Mouse (Mus musculus) lung, postnatal 4 days (tissue): Measurements from ENCODE around the gene Mllt11.
A peak's percentile ranks its signal among the peaks of the same experiment; 100 is the strongest.

Source experiments
- DNase-seq, 2 experiments: peaks; one replicate each; pipeline ENCODE4 v3.0.0; 2021

Mllt11 gene

DNA sequence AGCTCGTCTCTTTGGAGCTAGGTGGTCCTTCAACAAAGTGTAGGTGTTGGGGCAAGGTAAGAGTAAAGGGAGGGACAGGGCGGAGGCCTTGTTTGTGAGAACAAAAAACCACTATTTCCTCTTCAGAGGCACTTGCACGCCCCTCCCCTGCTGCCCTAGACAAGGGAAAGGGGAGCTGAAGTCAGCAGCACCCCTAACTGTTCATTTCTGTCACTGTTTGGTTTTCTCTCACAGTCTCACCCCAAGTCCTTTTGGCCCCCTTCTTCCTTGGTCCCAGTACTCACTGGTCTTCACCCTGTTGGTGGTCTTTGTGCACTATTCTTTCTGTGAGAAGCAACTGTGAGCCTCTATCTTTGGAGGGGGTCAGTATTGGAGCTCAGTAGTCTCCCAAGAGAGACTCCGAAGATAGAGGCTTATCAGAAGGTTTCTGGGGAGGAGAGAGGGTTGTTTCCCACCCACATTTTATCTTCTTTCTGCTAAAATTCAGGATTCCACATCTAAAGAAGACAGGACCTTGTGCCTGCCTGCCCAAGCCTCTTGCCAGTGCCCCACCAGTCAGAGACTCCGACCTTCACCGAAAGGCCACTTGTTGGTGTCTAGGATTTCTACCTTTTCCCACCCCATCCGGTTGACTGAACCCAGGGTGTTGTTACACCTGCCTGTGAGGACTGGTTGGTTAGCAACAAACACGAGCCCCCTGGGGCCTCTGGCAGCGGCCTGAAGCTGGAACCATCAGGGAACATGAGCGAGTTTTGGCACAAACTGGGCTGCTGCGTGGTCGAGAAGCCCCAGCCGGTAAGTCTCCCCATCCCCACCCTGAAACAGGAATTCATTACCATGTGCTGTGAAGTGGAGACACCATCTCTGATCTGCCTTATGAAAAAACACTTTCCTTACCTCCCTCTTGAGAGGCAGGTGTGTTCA is at the start of gene Mllt11:
Mllt11 (minus strand) TSS at position 874 of the 924 bp plus-strand sequence.
- DNase-seq, result peak in 1 of 2 experiments; percentile 43

DNA sequence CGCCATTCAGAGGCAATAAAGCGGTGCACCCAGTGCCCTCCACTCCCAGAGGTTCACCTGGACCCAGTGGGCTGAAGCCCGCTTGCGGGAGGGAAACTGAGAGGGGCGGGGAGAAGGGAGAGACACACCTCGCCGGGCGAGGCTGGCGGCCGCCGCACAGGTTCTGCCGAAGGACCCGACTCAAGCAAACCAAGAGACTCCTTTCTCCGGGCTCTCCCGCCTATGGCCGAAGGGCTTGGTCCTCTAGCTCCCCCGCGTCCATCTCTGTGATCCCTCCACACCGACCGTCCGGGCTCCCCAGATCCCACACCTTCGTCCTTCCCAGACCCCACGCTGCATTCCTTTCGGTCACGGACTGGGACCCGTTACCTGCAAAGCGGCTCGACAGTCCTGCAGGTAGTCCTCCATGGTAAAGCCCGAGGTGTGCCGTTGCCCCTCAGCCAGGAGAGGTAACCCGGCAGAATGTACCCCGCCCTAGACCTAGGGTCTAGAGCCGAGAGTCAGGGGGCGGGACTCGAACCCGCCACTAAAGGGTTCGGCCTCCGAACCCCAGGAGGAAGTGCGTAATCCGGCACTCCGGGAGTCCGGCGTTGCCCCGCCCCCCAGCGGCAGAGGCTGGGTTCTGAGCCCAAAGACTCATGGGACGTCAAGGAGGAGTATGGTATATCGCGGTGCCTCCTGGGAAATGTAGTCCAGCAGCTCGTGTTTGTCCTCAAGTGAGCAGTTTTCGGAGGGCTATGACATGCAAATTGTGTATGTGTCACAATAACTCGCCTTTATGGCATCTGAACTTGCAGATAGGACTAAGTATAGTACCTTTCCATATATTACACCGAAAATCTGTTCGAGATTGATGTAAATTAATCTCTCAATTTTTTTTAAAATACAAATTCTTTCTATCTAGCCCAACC is 49.5 kb upstream of the Mllt11 start, which contains the start of the genes Mindy1 and Prune1:
Mindy1 (plus strand) TSS at position 130 of the 911 bp plus-strand sequence.
Prune1 (minus strand) TSS at position 861 of the 911 bp plus-strand sequence.
- DNase-seq, result peak; percentile 99

DNA sequence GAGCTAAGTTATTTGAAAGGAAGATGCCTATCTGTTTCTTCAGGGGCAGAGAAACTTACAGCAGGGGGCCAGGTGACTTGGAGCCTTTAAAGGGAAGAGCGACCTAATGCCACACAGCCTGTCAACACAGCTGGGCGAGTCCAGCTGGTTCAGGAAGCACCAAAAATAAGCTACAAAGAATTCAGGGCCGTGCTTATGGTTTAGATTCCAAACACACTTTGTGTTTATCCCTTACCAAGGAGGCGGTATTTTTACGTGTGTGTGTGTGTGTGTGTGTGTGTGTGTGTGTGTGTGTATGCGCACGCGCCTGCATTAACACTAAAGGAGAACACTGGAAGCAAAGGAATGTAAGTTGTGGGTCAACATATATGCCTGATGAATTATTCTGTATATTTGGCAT is 48.8 kb upstream of the Mllt11 start:
- DNase-seq, result peak; percentile 50 to 54

DNA sequence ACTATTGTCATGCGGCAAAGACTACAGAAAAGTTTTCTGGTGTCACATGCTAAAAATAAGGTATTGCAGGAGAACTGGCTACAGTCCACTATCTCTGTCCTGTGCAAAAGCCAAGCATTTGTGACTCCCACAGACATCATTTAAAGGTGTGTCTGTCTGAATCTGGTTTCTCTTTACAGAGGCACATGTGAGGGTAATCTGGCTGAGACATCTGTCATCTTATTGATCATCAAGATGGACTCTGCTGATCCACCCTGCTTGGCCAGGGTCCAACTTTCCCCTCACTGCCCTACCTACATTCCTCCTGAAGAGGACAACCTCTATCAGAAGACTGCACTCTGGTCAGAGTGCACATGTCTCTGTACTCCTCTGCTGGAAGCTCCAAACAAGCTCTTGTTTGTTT is 45.2 kb upstream of the Mllt11 start:
- DNase-seq, result no peak

DNA sequence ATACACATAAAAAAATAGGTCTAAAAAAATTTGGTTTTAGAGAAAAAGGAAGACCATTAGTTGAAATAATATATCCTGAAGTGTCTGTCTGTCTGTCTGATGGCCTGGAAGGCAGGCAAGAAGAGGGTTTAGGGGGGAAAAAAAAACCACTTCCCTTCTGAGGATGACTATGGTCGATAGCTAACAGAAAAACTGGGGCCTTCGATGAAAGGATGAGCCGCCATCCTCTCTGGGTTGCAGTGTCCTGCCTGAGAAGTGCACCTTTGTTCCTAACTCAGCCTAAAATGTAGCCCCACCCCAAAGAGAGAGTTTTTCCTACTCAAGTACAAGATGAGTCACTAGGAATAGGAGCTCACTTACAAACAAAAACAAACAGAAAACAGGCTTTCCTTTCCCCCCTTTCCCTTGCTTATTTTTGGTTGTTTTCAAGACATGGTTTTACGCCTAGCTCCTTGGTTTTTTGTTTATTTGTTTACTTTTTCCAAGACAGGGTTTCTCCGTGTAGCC is 44.5 kb upstream of the Mllt11 start:
- no peak for DNase-seq

DNA sequence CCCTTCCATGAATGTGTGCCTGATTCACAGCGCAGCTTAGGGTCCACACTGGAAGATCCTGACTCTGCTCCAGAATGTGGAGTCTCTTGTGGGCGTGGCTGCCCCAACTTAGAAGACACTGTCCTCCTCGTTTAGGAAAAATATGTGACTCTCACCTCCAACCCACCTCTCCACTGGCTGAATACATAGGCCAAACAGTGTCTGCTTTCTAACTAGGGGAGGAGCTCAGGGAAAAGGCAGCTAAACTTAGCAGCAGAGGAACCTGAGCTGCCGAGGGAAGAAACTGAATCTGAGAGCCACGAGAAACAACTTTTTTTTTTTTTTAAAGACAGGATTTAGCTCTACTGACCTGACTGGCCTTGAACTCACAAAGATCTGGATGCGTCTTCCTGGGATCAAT is 43.2 kb upstream of the Mllt11 start:
- DNase-seq, result no peak

DNA sequence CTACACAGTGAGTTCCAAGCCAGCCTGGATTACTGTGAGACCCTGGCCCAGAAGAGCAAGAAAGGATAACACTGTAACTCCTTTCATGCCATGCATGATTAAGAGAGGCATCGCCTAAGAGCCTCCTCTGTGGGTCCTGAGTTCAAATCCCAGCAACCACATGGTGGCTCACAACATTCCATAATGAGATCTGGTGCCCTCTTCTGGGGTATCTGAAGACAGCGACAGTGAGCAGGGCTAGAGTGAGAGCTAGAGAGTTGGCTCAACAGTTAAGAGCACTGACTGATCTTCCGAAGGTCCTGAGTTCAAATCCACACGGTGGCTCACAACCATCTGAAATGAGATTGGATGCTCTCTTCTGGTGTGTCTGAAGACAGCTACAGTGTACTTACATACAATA is 42.5 kb upstream of the Mllt11 start:
- no peak for DNase-seq

DNA sequence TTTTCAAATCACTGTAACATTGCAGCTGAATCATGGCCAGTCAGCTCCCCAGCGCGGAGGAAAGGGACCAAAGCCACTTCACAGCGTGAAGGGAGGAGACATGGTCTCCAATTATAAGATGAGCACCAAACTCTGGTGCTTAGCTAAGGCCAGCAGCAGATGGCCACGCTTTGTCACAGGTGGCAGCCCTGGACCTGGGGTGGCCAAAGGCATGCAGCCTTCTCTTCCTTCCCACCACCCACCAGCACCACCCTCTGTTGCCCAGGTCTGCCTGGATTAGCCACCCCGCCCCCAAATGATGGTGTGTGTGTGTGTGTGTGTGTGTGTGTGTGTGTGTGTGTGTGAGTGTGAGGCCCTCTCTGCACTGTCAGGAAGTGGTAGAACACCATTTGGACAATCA is 41.5 kb upstream of the Mllt11 start:
- DNase-seq, result no peak

DNA sequence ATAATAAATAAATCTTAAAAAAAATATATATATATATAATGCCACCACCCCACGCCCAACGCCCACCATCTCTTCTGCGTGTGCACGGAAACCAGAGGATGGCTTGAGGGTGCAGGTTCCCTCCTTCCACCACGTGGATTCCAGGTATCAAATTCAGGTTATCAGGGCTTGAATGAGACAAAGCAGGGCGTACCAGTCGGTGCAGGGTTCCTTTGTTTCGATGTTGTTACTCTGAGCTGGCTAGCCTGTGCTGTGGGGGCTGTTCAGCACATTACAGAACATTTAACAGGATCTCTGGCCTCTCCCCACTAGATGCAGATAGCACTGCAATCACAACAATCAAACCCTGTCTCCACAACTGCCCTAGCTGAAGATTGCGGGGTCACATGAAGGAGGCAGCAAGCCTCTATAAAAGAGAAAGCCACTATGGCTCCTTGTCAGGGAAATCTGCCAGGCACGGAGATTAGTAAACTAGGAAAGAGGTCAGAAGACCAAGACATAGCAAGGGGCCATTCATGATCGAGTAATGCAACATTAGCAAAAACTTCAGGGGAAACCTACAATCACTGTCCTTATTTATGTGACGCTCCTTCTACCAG is 38.9 kb upstream of the Mllt11 start:
- DNase-seq, result no peak

DNA sequence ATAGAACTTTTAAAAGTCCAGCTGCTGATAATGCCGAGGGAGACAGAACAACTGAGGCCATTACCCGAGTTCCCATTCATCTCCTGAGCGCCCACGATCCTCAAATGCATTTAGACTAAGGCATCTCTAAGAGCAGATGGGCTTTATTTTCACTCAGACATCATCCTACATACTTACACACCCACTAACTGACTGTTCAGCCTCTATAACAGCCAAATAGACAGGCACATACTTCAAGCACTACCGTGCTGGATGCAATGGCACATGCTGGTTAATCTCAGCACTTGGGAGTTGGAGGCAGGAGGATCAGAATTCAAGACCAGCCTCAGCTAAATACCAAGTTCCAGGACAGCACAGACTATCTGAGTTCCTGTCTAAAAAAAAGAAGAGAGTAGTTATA is 37.8 kb upstream of the Mllt11 start:
- no peak for DNase-seq

DNA sequence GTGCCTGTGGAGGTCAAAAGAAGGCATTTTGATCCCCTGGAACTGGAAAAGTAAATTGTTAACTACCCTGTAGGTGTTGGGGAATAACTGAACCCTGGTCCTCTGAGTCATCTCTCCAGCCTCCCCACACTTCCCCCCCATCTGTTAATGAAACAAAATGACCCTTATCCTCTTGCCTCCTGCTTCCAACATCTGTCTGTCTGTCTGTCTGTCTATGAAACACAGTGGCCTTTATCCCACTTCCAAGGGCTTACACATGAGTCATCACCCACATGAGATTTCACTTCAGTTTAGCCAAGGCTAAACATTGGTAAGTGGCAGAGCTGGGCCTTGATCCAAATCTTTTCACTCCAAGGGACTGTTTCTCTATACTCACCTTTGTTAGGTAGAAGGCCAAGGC is 35.9 kb upstream of the Mllt11 start:
- DNase-seq, result no peak

DNA sequence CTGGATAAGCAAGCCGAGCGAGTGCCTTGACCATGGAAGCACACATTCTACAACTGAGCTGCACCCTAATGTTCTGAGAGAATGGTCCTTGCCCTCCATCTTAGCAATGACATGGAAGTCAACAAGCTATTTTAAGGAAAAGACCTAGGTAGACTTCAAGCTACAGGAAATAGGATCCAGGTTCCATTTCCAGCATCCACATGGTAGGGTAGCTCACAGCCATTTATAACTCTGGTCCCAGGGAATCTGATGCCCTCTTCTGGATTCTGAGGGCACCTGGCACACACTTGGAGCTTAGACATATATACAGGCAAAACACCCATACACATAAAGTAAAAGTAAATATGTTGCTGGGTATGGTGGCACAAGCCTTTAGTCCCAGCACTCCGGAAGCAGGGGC is 34.1 kb upstream of the Mllt11 start:
- no peak for DNase-seq

DNA sequence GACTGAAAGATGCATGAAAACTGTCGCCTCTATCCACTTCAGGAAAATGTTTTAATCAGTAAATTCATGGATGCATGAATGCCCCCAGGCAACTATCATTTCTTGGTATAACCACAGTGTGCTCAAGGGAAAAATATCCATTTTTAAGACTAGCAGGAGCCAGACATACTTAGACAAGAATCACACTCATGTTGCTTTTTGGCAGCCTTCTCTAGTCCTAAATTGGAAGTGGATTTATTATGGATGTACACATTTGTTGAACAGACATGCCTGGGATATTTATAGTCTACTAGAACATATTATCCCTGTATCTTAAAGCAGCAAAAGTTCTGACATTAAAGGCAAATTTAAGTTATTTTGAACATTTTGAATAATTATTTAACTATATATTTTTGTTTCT is 32.8 kb upstream of the Mllt11 start:
- no peak for DNase-seq

DNA sequence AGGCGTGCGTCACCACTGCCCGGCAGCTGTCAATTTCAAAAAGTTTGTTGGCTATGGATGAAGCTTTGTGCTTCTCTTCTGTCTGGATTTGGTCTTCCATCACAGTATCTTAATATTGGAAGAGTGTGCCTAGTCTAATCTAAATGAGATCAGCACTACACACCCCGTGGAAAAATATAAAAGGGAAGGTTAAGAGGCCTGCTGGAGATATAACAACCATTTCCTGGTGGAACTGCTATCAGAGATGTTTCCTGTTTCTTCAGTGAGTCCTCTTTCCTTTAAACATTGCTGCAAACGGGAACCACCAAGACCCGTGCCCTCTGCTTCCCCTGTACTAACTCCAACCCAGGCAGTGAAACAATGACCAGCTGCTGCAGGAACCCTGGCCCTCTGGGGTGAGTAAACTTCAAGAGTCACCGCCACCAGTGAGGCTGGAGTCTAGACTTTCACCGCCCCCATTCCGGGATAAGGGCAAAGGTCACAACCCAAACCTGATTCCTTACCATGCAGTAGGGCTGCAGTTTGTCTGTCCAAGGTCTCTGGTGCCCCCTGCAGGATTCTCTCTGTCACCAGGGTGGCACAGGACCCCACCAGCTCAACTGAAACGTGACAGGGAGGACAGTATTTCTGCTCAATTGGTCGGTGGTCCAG is 31.2 kb upstream of the Mllt11 start:
- peak; percentile 72 to 84 for DNase-seq

DNA sequence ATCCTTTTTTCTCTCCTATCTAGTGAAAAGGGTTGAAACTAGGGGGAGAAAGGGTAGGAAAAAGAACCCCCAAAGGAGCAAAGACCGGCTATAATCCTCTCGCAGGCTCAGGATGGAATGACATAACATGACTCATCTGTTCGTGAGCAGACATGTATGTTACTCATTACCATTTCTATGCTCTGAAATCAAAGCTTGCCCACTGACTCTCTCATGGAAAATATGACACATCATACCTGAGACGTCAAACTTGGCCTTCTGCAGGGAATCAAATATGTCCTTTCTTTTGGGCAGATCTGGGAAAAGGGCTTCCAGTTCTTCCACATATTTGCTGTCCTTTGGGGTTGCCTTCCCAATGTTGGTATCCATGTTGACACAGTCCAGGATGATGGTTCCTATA is 30.0 kb upstream of the Mllt11 start:
- DNase-seq, result no peak

DNA sequence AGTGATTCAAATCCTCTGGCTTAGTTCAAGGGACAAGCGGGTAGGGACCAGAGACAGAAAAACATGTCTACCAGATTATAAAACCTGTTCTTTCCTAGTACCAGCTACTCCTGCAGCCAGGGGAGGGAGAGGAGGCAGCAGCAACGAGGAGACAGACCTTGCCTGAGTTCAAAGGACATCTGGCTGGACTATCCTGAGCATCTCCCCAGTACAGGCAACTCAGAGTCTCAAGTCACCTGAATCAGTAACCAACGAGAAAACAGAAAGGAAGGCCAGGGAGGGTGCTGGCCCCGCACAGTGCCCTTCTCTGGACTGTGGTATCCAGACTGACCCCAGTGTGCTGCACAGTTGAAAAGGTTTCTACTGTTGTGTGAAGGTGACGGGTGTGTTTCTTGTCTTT is 25.0 kb upstream of the Mllt11 start:
- no peak for DNase-seq

DNA sequence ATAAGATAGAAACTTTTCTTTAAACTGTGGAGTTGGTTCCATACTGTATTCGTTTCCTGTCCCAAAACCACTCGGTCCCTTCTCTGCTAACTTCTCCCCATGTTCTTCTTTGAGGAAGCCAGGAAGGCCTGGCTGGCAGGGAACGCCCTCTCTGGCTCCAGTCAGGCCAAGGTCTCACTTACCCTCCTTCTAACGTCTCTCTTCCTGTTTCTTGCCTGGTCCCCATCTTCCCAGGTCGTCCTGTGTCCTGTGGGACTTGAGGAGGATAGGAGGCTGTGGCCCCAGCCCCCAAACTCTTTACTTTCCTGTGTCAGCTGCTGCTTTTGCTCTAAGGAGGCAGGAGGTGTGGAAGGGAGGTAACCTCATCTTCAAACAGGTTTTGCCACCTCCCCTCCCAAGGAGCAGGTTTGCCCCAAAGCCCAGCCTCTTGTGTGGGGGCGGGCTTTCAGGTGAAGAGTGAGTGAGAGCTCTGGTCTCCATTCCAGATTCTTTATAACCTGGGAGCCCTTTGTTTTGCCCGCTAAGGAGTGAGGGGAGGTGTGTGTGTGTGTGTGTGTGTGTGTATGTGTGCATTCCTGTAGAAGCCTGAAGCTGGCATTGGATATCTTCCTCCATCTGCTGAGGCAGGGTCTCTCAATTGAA is 18.9 kb upstream of the Mllt11 start, which contains the start of gene Bnipl:
Bnipl (minus strand) TSS at position 411 of the 642 bp plus-strand sequence.
- DNase-seq, result peak; percentile 42 to 57

DNA sequence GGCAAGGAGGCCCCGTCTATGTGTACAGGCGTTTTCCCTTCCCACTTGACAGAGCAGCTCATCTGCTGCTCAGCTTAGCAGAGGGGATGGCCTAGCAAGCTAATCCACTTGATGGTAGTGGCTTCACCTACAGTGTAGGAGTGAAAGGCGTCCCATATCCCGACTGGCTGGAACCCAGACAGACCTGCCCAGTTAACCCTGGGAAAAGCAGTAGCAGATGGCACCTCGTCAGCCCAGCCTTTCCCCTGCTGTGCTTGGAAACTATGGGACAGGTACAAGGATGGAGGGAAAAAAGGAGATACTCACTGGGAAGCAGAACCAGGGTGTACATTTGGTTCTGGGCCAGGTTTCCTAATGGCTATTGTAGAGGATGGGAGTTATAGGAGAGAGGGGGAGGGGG is 18.4 kb upstream of the Mllt11 start:
- DNase-seq, result no peak

DNA sequence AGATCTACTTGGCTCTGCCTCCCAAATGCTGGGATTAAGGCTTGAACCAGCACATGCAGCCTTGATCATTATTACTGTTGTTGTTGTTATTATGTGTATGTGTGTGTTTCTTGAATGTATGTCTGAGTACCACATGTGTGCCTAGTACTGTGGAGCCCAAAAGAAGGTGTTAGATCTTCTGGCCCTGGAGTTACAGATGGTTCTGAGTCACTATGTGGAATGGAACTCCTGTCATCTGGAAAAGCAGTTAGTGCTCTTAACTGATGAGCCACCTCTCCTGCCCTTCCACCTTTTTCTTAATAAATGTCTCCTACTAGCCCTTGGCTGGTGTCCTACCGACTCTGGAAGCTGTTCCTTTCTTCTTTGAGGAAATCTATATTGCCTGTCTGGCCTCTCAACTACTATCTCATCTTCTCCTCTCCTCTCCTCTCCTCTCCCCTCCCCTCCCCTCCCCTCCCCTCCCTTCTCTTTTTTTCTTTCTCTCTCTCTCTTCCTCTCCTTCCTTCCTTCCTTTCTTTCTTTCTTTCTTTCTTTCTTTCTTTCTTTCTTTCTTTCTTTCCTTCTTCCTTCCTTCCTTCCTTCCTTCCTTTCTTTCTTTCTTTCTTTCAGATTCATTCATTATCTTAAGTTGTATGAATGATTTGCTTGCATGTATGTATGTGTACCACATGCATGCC is 15.8 kb upstream of the Mllt11 start:
- DNase-seq, result no peak

DNA sequence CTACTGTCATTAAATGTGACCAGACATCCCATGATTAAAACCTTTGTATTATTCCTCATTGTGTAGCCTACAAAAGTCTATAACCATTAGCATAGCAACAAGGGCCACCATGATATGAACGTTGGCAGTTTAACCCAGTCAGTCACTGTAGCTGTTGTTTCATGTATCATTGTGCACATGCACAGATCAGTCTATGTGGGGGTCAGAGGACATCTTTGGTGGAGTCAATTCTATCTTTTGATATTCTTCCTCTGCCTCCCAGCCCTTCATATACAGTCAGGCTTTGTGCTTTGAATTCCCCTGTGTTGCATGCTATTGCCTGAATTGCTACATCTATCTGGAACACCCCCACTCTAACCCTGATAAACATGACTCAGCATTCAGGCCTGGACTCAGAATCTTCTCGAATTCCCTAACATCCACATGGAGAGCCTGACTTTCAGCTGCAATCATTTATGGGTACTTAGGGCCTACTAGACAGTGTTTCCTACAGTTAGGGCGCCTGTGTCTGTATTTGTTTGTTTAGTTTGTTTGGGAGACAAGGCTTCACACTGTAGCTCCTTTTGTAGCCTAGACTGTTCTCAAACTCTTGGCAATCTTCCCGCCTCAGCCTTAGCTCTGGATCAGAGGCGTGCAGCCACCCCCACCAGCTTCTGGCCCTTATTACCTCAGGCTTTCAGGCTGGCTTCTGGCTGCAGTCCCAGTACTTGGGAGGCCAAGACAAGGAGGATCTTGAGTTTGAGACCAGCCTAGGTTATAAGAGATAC is 14.7 kb upstream of the Mllt11 start:
- DNase-seq, result peak; percentile 49 to 74
